Mouse (Mus musculus): ENCODE measurements around the gene Palm2. TPM values are rescaled to one million over a fixed set of nuclear protein-coding genes. Genes with fewer than 3 reads are reported as not detected.

Gene Palm2
- polyA plus RNA-seq, 1 experiment from 2014 or later: 5.3 TPM

- no peaks in the 10 kb centered on the region for H3K9me3 ChIP-seq (replicated peaks; ENCODE audit: control insufficient read depth, low read length)
- no peak for ATAC-seq (ENCODE audit: insufficient read depth, low FRiP score)
- no peak overlapping the region for H3K9ac ChIP-seq (ENCODE audit: low read length)
- H3K4me2 ChIP-seq (ENCODE audit: low read depth, low read length): no peak overlapping the region
- no peak overlapping the region for H3K4me3 ChIP-seq (replicated peaks; ENCODE audit: low read length)
- peaks cover 7% of the 10 kb centered on the region; the same call in 1 of the 2 replicates for H3K4me1 ChIP-seq (ENCODE audit: control insufficient read depth, insufficient read depth, low read length)
- H3K27me3 ChIP-seq (ENCODE audit: control insufficient read depth, insufficient read depth, low read length): no peaks in the 10 kb centered on the region
- H3K36me3 ChIP-seq (ENCODE audit: control insufficient read depth, insufficient read depth, low read length): no peaks in the 10 kb centered on the region
- no peak overlapping the region for H3K27ac ChIP-seq (ENCODE audit: low read length)
- WGBS: 70% methylated on average over 2 of the region's 2 CpGs
These were observed 123.1 kb downstream of the Palm2 start for GRCm38 (mm10) chr4:57557102-57557501.

- ATAC-seq (ENCODE audit: insufficient read depth, low FRiP score): no peak
- no peaks in the 10 kb centered on the region for H3K27me3 ChIP-seq (ENCODE audit: control insufficient read depth, insufficient read depth, low read length)
These were observed 125.4 kb downstream of the Palm2 start for GRCm38 (mm10) chr4:57559438-57559837.

GRCm38 (mm10) chr4:57560010-57560409 is 126.0 kb downstream of the Palm2 start:
- Histone ChIP-seq H3K4me1 (ENCODE audit: control insufficient read depth, insufficient read depth, low read length) (peaks cover 4% of the 10 kb centered on the region; the same call in 1 of the 2 replicates), H3K27me3 (ENCODE audit: control insufficient read depth, insufficient read depth, low read length) (no peaks in the 10 kb centered on the region), H3K4me3 (replicated peaks; ENCODE audit: low read length) (no peak overlapping the region), H3K9ac (ENCODE audit: low read length) (no peak overlapping the region), H3K36me3 (ENCODE audit: control insufficient read depth, insufficient read depth, low read length) (no peaks in the 10 kb centered on the region), H3K4me2 (ENCODE audit: low read depth, low read length) (no peak overlapping the region), H3K9me3 (replicated peaks; ENCODE audit: control insufficient read depth, low read length) (no peaks in the 10 kb centered on the region), H3K27ac (ENCODE audit: low read length) (peak overlapping the region; percentile 90)
- ATAC-seq (ENCODE audit: insufficient read depth, low FRiP score): peak; percentile 81
- 36% methylated on average over 3 of the region's 3 CpGs for WGBS

More at GRCm38 (mm10) chr4:57559438-57559837, 125.4 kb downstream of the Palm2 start:
- Histone ChIP-seq H3K9ac (ENCODE audit: low read length) (no peak overlapping the region), H3K4me3 (replicated peaks; ENCODE audit: low read length) (no peak overlapping the region), H3K27ac (ENCODE audit: low read length) (no peak overlapping the region), H3K4me2 (ENCODE audit: low read depth, low read length) (no peak overlapping the region), H3K4me1 (ENCODE audit: control insufficient read depth, insufficient read depth, low read length) (peaks cover 7% of the 10 kb centered on the region; the same call in 1 of the 2 replicates), H3K9me3 (replicated peaks; ENCODE audit: control insufficient read depth, low read length) (no peaks in the 10 kb centered on the region), H3K36me3 (ENCODE audit: control insufficient read depth, insufficient read depth, low read length) (no peaks in the 10 kb centered on the region)
- 57% methylated on average over 1 of the region's 1 CpGs for WGBS

- no peaks in the 10 kb centered on the region for H3K27me3 ChIP-seq (ENCODE audit: control insufficient read depth, insufficient read depth, low read length)
- peak overlapping the region; percentile 90 for H3K27ac ChIP-seq (ENCODE audit: low read length)
- no peaks in the 10 kb centered on the region for H3K36me3 ChIP-seq (ENCODE audit: control insufficient read depth, insufficient read depth, low read length)
- H3K9ac ChIP-seq (ENCODE audit: low read length): no peak overlapping the region
- H3K4me3 ChIP-seq (replicated peaks; ENCODE audit: low read length): no peak overlapping the region
- no peak overlapping the region for H3K4me2 ChIP-seq (ENCODE audit: low read depth, low read length)
- peak; percentile 57; the same call in 1 of the 2 replicates for ATAC-seq (ENCODE audit: insufficient read depth, low FRiP score)
- WGBS: 50% methylated on average over 6 of the region's 6 CpGs
- peaks cover 3% of the 10 kb centered on the region; the same call in 1 of the 2 replicates for H3K4me1 ChIP-seq (ENCODE audit: control insufficient read depth, insufficient read depth, low read length)
- no peaks in the 10 kb centered on the region for H3K9me3 ChIP-seq (replicated peaks; ENCODE audit: control insufficient read depth, low read length)
These were observed 127.0 kb downstream of the Palm2 start for GRCm38 (mm10) chr4:57561055-57561454.

GRCm38 (mm10) chr4:57565283-57565682 is 131.2 kb downstream of the Palm2 start:
- no peak for ATAC-seq (ENCODE audit: insufficient read depth, low FRiP score)
- Histone ChIP-seq H3K4me3 (replicated peaks; ENCODE audit: low read length) (no peak overlapping the region), H3K9ac (ENCODE audit: low read length) (no peak overlapping the region), H3K4me2 (ENCODE audit: low read depth, low read length) (no peak overlapping the region), H3K27ac (ENCODE audit: low read length) (no peak overlapping the region), H3K4me1 (ENCODE audit: control insufficient read depth, insufficient read depth, low read length) (peaks cover 3% of the 10 kb centered on the region; the same call in 1 of the 2 replicates), H3K27me3 (ENCODE audit: control insufficient read depth, insufficient read depth, low read length) (no peaks in the 10 kb centered on the region), H3K36me3 (ENCODE audit: control insufficient read depth, insufficient read depth, low read length) (no peaks in the 10 kb centered on the region), H3K9me3 (replicated peaks; ENCODE audit: control insufficient read depth, low read length) (no peaks in the 10 kb centered on the region)
- WGBS: 73% methylated on average over 1 of the region's 1 CpGs

GRCm38 (mm10) chr4:57565811-57566210 is 131.8 kb downstream of the Palm2 start:
- ATAC-seq (ENCODE audit: insufficient read depth, low FRiP score): no peak
- 66% methylated on average over 2 of the region's 2 CpGs for WGBS
- Histone ChIP-seq H3K4me1 (ENCODE audit: control insufficient read depth, insufficient read depth, low read length) (peaks cover 3% of the 10 kb centered on the region; the same call in 1 of the 2 replicates), H3K9me3 (replicated peaks; ENCODE audit: control insufficient read depth, low read length) (no peaks in the 10 kb centered on the region), H3K4me3 (replicated peaks; ENCODE audit: low read length) (no peak overlapping the region), H3K9ac (ENCODE audit: low read length) (no peak overlapping the region), H3K36me3 (ENCODE audit: control insufficient read depth, insufficient read depth, low read length) (no peaks in the 10 kb centered on the region), H3K27ac (ENCODE audit: low read length) (no peak overlapping the region), H3K4me2 (ENCODE audit: low read depth, low read length) (no peak overlapping the region), H3K27me3 (ENCODE audit: control insufficient read depth, insufficient read depth, low read length) (no peaks in the 10 kb centered on the region)

GRCm38 (mm10) chr4:57567666-57568206 is 133.7 kb downstream of the Palm2 start, which contains the start of gene Pakap:
TSS of gene Pakap (plus strand) at chr4:57568179.
- Histone ChIP-seq H3K36me3 (ENCODE audit: control insufficient read depth, insufficient read depth, low read length) (no peaks in the 10 kb centered on the region), H3K4me2 (ENCODE audit: low read depth, low read length) (peak within 1 kb of the TSS; percentile 83), H3K9ac (ENCODE audit: low read length) (peak within 1 kb of the TSS; percentile 80), H3K27me3 (ENCODE audit: control insufficient read depth, insufficient read depth, low read length) (no peaks in the 10 kb centered on the region), H3K4me1 (ENCODE audit: control insufficient read depth, insufficient read depth, low read length) (no peaks in the 10 kb centered on the region), H3K27ac (ENCODE audit: low read length) (peak within 1 kb of the TSS; percentile 75), H3K4me3 (replicated peaks; ENCODE audit: low read length) (peak within 1 kb of the TSS; percentile 60), H3K9me3 (replicated peaks; ENCODE audit: control insufficient read depth, low read length) (no peaks in the 10 kb centered on the region)
- under 1% methylated on average over 49 of the region's 51 CpGs for WGBS
- peak; percentile 84 for ATAC-seq (ENCODE audit: insufficient read depth, low FRiP score)

GRCm38 (mm10) chr4:57568268-57569068 is 134.4 kb downstream of the Palm2 start:
- Histone ChIP-seq H3K4me3 (replicated peaks; ENCODE audit: low read length) (peak overlapping the region; percentile 60), H3K4me2 (ENCODE audit: low read depth, low read length) (peak overlapping the region; percentile 83), H3K36me3 (ENCODE audit: control insufficient read depth, insufficient read depth, low read length) (no peaks in the 10 kb centered on the region), H3K27me3 (ENCODE audit: control insufficient read depth, insufficient read depth, low read length) (no peaks in the 10 kb centered on the region), H3K9ac (ENCODE audit: low read length) (peak overlapping the region; percentile 80), H3K9me3 (replicated peaks; ENCODE audit: control insufficient read depth, low read length) (no peaks in the 10 kb centered on the region), H3K27ac (ENCODE audit: low read length) (peak overlapping the region; percentile 75), H3K4me1 (ENCODE audit: control insufficient read depth, insufficient read depth, low read length) (no peaks in the 10 kb centered on the region)
- WGBS: 37% methylated on average over 19 of the region's 19 CpGs
- ATAC-seq (ENCODE audit: insufficient read depth, low FRiP score): no peak

- no peaks in the 10 kb centered on the region for H3K36me3 ChIP-seq (ENCODE audit: control insufficient read depth, insufficient read depth, low read length)
- peak overlapping the region; percentile 80 for H3K9ac ChIP-seq (ENCODE audit: low read length)
These were observed 135.0 kb downstream of the Palm2 start for GRCm38 (mm10) chr4:57569069-57569355.

More at GRCm38 (mm10) chr4:57569069-57569355, 135.0 kb downstream of the Palm2 start:
- Histone ChIP-seq H3K27me3 (ENCODE audit: control insufficient read depth, insufficient read depth, low read length) (no peaks in the 10 kb centered on the region), H3K4me1 (ENCODE audit: control insufficient read depth, insufficient read depth, low read length) (no peaks in the 10 kb centered on the region), H3K27ac (ENCODE audit: low read length) (peak overlapping the region; percentile 75), H3K4me3 (replicated peaks; ENCODE audit: low read length) (peak overlapping the region; percentile 60), H3K4me2 (ENCODE audit: low read depth, low read length) (peak overlapping the region; percentile 83), H3K9me3 (replicated peaks; ENCODE audit: control insufficient read depth, low read length) (no peaks in the 10 kb centered on the region)
- ATAC-seq (ENCODE audit: insufficient read depth, low FRiP score): no peak
- 66% methylated on average over 4 of the region's 4 CpGs for WGBS
